Mouse (Mus musculus): Measurements from ENCODE around the gene Arl8b. TPM values are rescaled to one million over a fixed set of nuclear protein-coding genes. Genes with fewer than 3 reads are reported as not detected.

Gene Arl8b
- polyA plus RNA-seq, 1 experiment: 7.0 TPM

GRCm38 (mm10) chr6:108805871-108806270 is 23.0 kb downstream of the Arl8b start:
- H3K36me3 ChIP-seq (ENCODE audit: control insufficient read depth, insufficient read depth, low read length): no peaks in the 10 kb centered on the region
- H3K27ac ChIP-seq (ENCODE audit: insufficient read depth, low read length): no peak overlapping the region
- no peak for TF ChIP-seq CTCF (IDR thresholded peaks at IDR 0.05; ENCODE audit: extremely low read depth, insufficient read depth, insufficient read length, insufficient replicate concordance)
- no peak for TF ChIP-seq POLR2A (IDR thresholded peaks at IDR 0.05; ENCODE audit: low read depth, low read length)
- 88% methylated on average over 7 of the region's 7 CpGs for WGBS
- DNase-seq (ENCODE audit: low read depth in 1 of 2, low spot score in 2 of 2): no peak
- no peak overlapping the region for H3K4me3 ChIP-seq (ENCODE audit: extremely low read depth, insufficient read depth, insufficient read length)
- peaks cover 4% of the 10 kb centered on the region for H3K4me1 ChIP-seq (ENCODE audit: control insufficient read depth, insufficient read depth, insufficient read length)
- H3K27me3 ChIP-seq (ENCODE audit: control insufficient read depth, insufficient read depth, low read length): no peaks in the 10 kb centered on the region

GRCm38 (mm10) chr6:108807446-108807845 is 24.5 kb downstream of the Arl8b start:
- no peaks in the 10 kb centered on the region for H3K36me3 ChIP-seq (ENCODE audit: control insufficient read depth, insufficient read depth, low read length)
- TF ChIP-seq CTCF (IDR thresholded peaks at IDR 0.05; ENCODE audit: extremely low read depth, insufficient read depth, insufficient read length, insufficient replicate concordance) (no peak), POLR2A (IDR thresholded peaks at IDR 0.05; ENCODE audit: low read depth, low read length) (no peak)
- H3K27me3 ChIP-seq (ENCODE audit: control insufficient read depth, insufficient read depth, low read length): no peaks in the 10 kb centered on the region
- H3K4me1 ChIP-seq (ENCODE audit: control insufficient read depth, insufficient read depth, insufficient read length): peaks cover 4% of the 10 kb centered on the region
- 71% methylated on average over 3 of the region's 3 CpGs for WGBS
- DNase-seq (ENCODE audit: low read depth in 1 of 2, low spot score in 2 of 2): no peak
- H3K4me3 ChIP-seq (ENCODE audit: extremely low read depth, insufficient read depth, insufficient read length): no peak overlapping the region
- no peak overlapping the region for H3K27ac ChIP-seq (ENCODE audit: insufficient read depth, low read length)

- Histone ChIP-seq H3K27ac (ENCODE audit: insufficient read depth, low read length) (no peak overlapping the region), H3K4me1 (ENCODE audit: control insufficient read depth, insufficient read depth, insufficient read length) (peaks cover 3% of the 10 kb centered on the region), H3K27me3 (ENCODE audit: control insufficient read depth, insufficient read depth, low read length) (no peaks in the 10 kb centered on the region), H3K36me3 (ENCODE audit: control insufficient read depth, insufficient read depth, low read length) (no peaks in the 10 kb centered on the region), H3K4me3 (ENCODE audit: extremely low read depth, insufficient read depth, insufficient read length) (no peak overlapping the region)
- no peak for DNase-seq (ENCODE audit: low read depth in 1 of 2, low spot score in 2 of 2)
- no peak for TF ChIP-seq POLR2A (IDR thresholded peaks at IDR 0.05; ENCODE audit: low read depth, low read length)
- 76% methylated on average over 1 of the region's 1 CpGs for WGBS
These were observed 25.9 kb downstream of the Arl8b start for GRCm38 (mm10) chr6:108808786-108809185.

GRCm38 (mm10) chr6:108810237-108810636 is 27.3 kb downstream of the Arl8b start:
- 89% methylated on average over 10 of the region's 10 CpGs for WGBS
- Histone ChIP-seq H3K36me3 (ENCODE audit: control insufficient read depth, insufficient read depth, low read length) (no peaks in the 10 kb centered on the region; the same call in 1 of the 2 replicates), H3K27ac (ENCODE audit: insufficient read depth, low read length) (no peak overlapping the region), H3K4me3 (ENCODE audit: extremely low read depth, insufficient read depth, insufficient read length) (no peak overlapping the region), H3K27me3 (ENCODE audit: control insufficient read depth, insufficient read depth, low read length) (no peaks in the 10 kb centered on the region), H3K4me1 (ENCODE audit: control insufficient read depth, insufficient read depth, insufficient read length) (no peaks in the 10 kb centered on the region; the same call in 1 of the 2 replicates)
- TF ChIP-seq POLR2A (IDR thresholded peaks at IDR 0.05; ENCODE audit: low read depth, low read length) (no peak), CTCF (IDR thresholded peaks at IDR 0.05; ENCODE audit: extremely low read depth, insufficient read depth, insufficient read length, insufficient replicate concordance) (no peak)
- no peak for DNase-seq (ENCODE audit: low read depth in 1 of 2, low spot score in 2 of 2)

GRCm38 (mm10) chr6:108812134-108812533 is 29.2 kb downstream of the Arl8b start:
- Histone ChIP-seq H3K4me3 (ENCODE audit: extremely low read depth, insufficient read depth, insufficient read length) (no peak overlapping the region), H3K4me1 (ENCODE audit: control insufficient read depth, insufficient read depth, insufficient read length) (no peaks in the 10 kb centered on the region; the same call in 1 of the 2 replicates), H3K36me3 (ENCODE audit: control insufficient read depth, insufficient read depth, low read length) (peaks cover 1% of the 10 kb centered on the region; the same call in 1 of the 2 replicates), H3K27me3 (ENCODE audit: control insufficient read depth, insufficient read depth, low read length) (no peaks in the 10 kb centered on the region), H3K27ac (ENCODE audit: insufficient read depth, low read length) (no peak overlapping the region)
- 92% methylated on average over 2 of the region's 2 CpGs for WGBS
- no peak for DNase-seq (ENCODE audit: low read depth in 1 of 2, low spot score in 2 of 2)
- TF ChIP-seq CTCF (IDR thresholded peaks at IDR 0.05; ENCODE audit: extremely low read depth, insufficient read depth, insufficient read length, insufficient replicate concordance) (no peak), POLR2A (IDR thresholded peaks at IDR 0.05; ENCODE audit: low read depth, low read length) (no peak)

- 89% methylated on average over 4 of the region's 4 CpGs for WGBS
- Histone ChIP-seq H3K4me3 (ENCODE audit: extremely low read depth, insufficient read depth, insufficient read length) (no peak overlapping the region), H3K36me3 (ENCODE audit: control insufficient read depth, insufficient read depth, low read length) (peaks cover 19% of the 10 kb centered on the region), H3K27ac (ENCODE audit: insufficient read depth, low read length) (no peak overlapping the region), H3K27me3 (ENCODE audit: control insufficient read depth, insufficient read depth, low read length) (no peaks in the 10 kb centered on the region), H3K4me1 (ENCODE audit: control insufficient read depth, insufficient read depth, insufficient read length) (no peaks in the 10 kb centered on the region)
- DNase-seq (ENCODE audit: low read depth in 1 of 2, low spot score in 2 of 2): no peak
- TF ChIP-seq CTCF (IDR thresholded peaks at IDR 0.05; ENCODE audit: extremely low read depth, insufficient read depth, insufficient read length, insufficient replicate concordance): no peak
These were observed 34.6 kb downstream of the Arl8b start for GRCm38 (mm10) chr6:108817510-108817909.

- Histone ChIP-seq H3K27me3 (ENCODE audit: control insufficient read depth, insufficient read depth, low read length) (no peaks in the 10 kb centered on the region), H3K4me3 (ENCODE audit: extremely low read depth, insufficient read depth, insufficient read length) (no peak overlapping the region), H3K4me1 (ENCODE audit: control insufficient read depth, insufficient read depth, insufficient read length) (peaks cover 11% of the 10 kb centered on the region), H3K36me3 (ENCODE audit: control insufficient read depth, insufficient read depth, low read length) (peaks cover 14% of the 10 kb centered on the region), H3K27ac (ENCODE audit: insufficient read depth, low read length) (peak overlapping the region; percentile 33; the same call in 1 of the 2 replicates)
- WGBS: 17% methylated on average over 7 of the region's 7 CpGs
- peak in 1 of 2 experiments; percentile 53 for DNase-seq (ENCODE audit: low read depth in 1 of 2, low spot score in 2 of 2)
- no peak for TF ChIP-seq POLR2A (IDR thresholded peaks at IDR 0.05; ENCODE audit: low read depth, low read length)
- TF ChIP-seq CTCF (IDR thresholded peaks at IDR 0.05; ENCODE audit: extremely low read depth, insufficient read depth, insufficient read length, insufficient replicate concordance): no peak
These were observed 42.1 kb downstream of the Arl8b start for GRCm38 (mm10) chr6:108824816-108825545.
